Comparison of ENCODE assay signal across 16 mouse cellular contexts in the genomic region with DNA sequence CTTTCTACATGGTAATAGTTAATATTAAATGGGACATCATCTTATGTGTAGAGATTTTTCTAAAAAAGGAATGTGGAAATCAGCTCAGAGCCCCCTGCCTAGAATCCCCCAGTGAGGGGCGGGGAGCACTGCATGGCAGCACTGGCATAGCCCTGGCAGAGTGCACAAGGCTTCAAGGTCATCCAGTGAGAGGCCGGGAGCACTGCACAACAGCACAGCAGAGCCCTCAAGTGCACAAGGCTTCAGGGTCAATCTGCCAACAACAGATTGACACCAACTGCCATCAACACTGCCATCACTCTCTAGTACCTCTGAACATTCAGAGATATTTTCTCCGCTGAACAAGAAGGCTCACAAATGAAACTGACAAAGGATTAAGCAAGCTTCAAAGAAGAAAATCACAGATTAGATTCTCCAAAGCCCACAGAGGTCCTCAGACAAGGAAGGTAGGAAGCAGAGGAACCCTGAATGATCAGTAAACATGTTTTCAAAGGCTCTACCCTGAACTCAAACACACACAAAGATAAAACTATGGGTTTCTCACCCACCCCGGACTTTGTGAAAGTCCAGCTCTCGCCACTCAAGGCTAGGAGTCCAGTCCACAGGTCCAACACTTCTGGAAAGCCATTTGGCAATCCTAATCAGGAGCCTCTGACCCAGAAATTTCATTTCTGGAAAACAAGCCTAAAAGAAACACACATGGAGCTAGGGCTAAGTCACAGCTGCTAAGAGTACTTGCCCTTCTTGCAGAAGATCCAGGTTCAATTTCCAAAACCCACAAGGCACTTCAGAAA. TPM values are rescaled to one million over a fixed set of nuclear protein-coding genes. Genes with fewer than 3 reads are reported as not detected.
DNase-seq lines count a peak whose midpoint lies in the region; ATAC-seq and TF ChIP-seq lines count a peak whose summit lies in the region.
"Had no signal": no experiment of that assay in that cellular context is flagged by ENCODE, and none has a peak within 500 bp of the region (broad histone marks: within the 10 kb centered on the region; RNA-seq: fewer than 3 reads in every experiment).

No protein-coding gene starts in this region.

- H3K4me3 ChIP-seq in kidney, embryonic 15.5 days (replicated peaks), result no peak overlapping the region
- no peak overlapping the region for H3K4me3 ChIP-seq in heart, embryonic 15.5 days
- no peak overlapping the region for H3K4me3 ChIP-seq in liver, postnatal 0 days (ENCODE audit: low read depth, low read length)
- H3K4me3 ChIP-seq in hindbrain, postnatal 0 days (ENCODE audit: low read length), result no peak overlapping the region
- H3K4me3 ChIP-seq: forebrain, embryonic 15.5 days had no signal

- peak; percentile 84 for TF ChIP-seq EP300 in liver, postnatal 0 days (IDR thresholded peaks at IDR 0.05; ENCODE audit: low read depth)

- peak; percentile 91 for DNase-seq in heart, adult 11 months
- no peak for DNase-seq in heart, postnatal 10 days
- peak; percentile 74 for DNase-seq in kidney, adult 9 months
- DNase-seq in liver, postnatal 0 days, result peak; percentile 46
- DNase-seq in frontal cortex, adult 2 months (ENCODE audit: extremely low spot score in 1 of 2, low spot score in 1 of 2), result no peak
- no peak for DNase-seq in hindbrain, postnatal 0 days (ENCODE audit: low spot score)
- DNase-seq: gastrocnemius, postnatal 14 days; lung, adult 2 months; right cerebral cortex, postnatal 25 days; thymus, postnatal 25 days had no signal

- no peak overlapping the region for H3K9ac ChIP-seq in kidney, embryonic 15.5 days
- no peak overlapping the region for H3K9ac ChIP-seq in heart, embryonic 15.5 days
- no peak overlapping the region; the same call in 1 of the 2 replicates for H3K9ac ChIP-seq in liver, postnatal 0 days (replicated peaks)
- H3K9ac ChIP-seq in hindbrain, postnatal 0 days (replicated peaks; ENCODE audit: low read length), result no peak overlapping the region
- H3K9ac ChIP-seq: forebrain, embryonic 15.5 days; hindbrain, embryonic 14.5 days had no signal

- H3K27ac ChIP-seq in kidney, embryonic 15.5 days, result no peak overlapping the region
- peak overlapping the region; percentile 49 for H3K27ac ChIP-seq in heart, embryonic 15.5 days
- peak overlapping the region; percentile 95 for H3K27ac ChIP-seq in liver, postnatal 0 days (ENCODE audit: low read depth)
- H3K27ac ChIP-seq in hindbrain, postnatal 0 days, result no peak overlapping the region
- H3K27ac ChIP-seq: forebrain, embryonic 15.5 days; hindbrain, embryonic 14.5 days had no signal

- H3K36me3 ChIP-seq in kidney, embryonic 15.5 days, result peaks cover 45% of the 10 kb centered on the region
- H3K36me3 ChIP-seq in heart, embryonic 15.5 days, result peaks cover 25% of the 10 kb centered on the region
- H3K36me3 ChIP-seq in liver, postnatal 0 days (replicated peaks; ENCODE audit: insufficient read depth, low read length), result peaks cover 27% of the 10 kb centered on the region
- H3K36me3 ChIP-seq in hindbrain, postnatal 0 days (ENCODE audit: insufficient read depth, low read length), result peaks cover 9% of the 10 kb centered on the region; the same call in 1 of the 2 replicates
- H3K36me3 ChIP-seq: G1E had no signal

- no peak for ATAC-seq in kidney, embryonic 15.5 days (replicated peaks; ENCODE audit: low FRiP score)
- ATAC-seq in heart, embryonic 15.5 days (replicated peaks; ENCODE audit: insufficient number of reproducible peaks, insufficient read depth, low FRiP score, low read depth), result 0 out of 2 replicates have a peak, but pooled peaks have one; percentile 58
- peak; percentile 92 for ATAC-seq in liver, postnatal 0 days
- no peak for ATAC-seq in hindbrain, postnatal 0 days
- ATAC-seq: forebrain, embryonic 15.5 days; midbrain, embryonic 16.5 days had no signal

- no peak for TF ChIP-seq CTCF in liver, postnatal 0 days (IDR thresholded peaks at IDR 0.05; ENCODE audit: low read depth)
- TF ChIP-seq CTCF in hindbrain, postnatal 0 days (IDR thresholded peaks at IDR 0.05; ENCODE audit: low read depth), result no peak

- 83% methylated on average over 5 of the region's 5 CpGs for WGBS in kidney, embryonic 15.5 days
- WGBS in heart, embryonic 15.5 days, result 64% methylated on average over 5 of the region's 5 CpGs
- WGBS in liver, postnatal 0 days (ENCODE audit: insufficient replicate concordance), result 64% methylated on average over 5 of the region's 5 CpGs
- WGBS in hindbrain, postnatal 0 days, result 90% methylated on average over 5 of the region's 5 CpGs

- no peaks in the 10 kb centered on the region for H3K27me3 ChIP-seq in kidney, embryonic 15.5 days
- H3K27me3 ChIP-seq in heart, embryonic 15.5 days, result no peaks in the 10 kb centered on the region
- no peaks in the 10 kb centered on the region for H3K27me3 ChIP-seq in liver, postnatal 0 days (ENCODE audit: insufficient read depth, low read length)
- no peaks in the 10 kb centered on the region for H3K27me3 ChIP-seq in hindbrain, postnatal 0 days (ENCODE audit: insufficient read depth, low read length)
- H3K27me3 ChIP-seq: forebrain, embryonic 15.5 days had no signal

- H3K4me1 ChIP-seq in kidney, embryonic 15.5 days, result 0 out of 2 replicates have a peak, but pooled peaks cover 6% of the 10 kb centered on the region
- H3K4me1 ChIP-seq in heart, embryonic 15.5 days (replicated peaks), result peaks cover 17% of the 10 kb centered on the region
- peaks cover 35% of the 10 kb centered on the region for H3K4me1 ChIP-seq in liver, postnatal 0 days (ENCODE audit: insufficient read depth)
- no peaks in the 10 kb centered on the region for H3K4me1 ChIP-seq in hindbrain, postnatal 0 days (ENCODE audit: insufficient read depth, low read length)

- no peaks in the 10 kb centered on the region for H3K9me3 ChIP-seq in kidney, embryonic 15.5 days (replicated peaks)
- no peaks in the 10 kb centered on the region for H3K9me3 ChIP-seq in heart, embryonic 15.5 days (replicated peaks)
- no peaks in the 10 kb centered on the region for H3K9me3 ChIP-seq in liver, postnatal 0 days (ENCODE audit: low read length)
- H3K9me3 ChIP-seq in hindbrain, postnatal 0 days (ENCODE audit: low read length), result no peaks in the 10 kb centered on the region
- H3K9me3 ChIP-seq: forebrain, embryonic 15.5 days; G1E had no signal

- intact Hi-C loops in heart, postnatal 10 days (cut with DNase I), result no loop called here

- H3K4me2 ChIP-seq in kidney, embryonic 15.5 days, result no peak overlapping the region
- H3K4me2 ChIP-seq in heart, embryonic 15.5 days, result no peak overlapping the region
- H3K4me2 ChIP-seq in liver, postnatal 0 days (ENCODE audit: low read depth, low read length), result no peak overlapping the region
- H3K4me2 ChIP-seq in hindbrain, postnatal 0 days (ENCODE audit: low read depth, low read length), result no peak overlapping the region
- H3K4me2 ChIP-seq: forebrain, embryonic 15.5 days; hindbrain, embryonic 14.5 days had no signal

RNA-seq across cellular contexts. Expression of a gene that starts 23.1 kb away (rescaled TPM):
- 100 to 1,000 TPM; 129 to 144 TPM for total RNA-seq in heart, postnatal 10 days (2021)
- 35.5 and 36.5 TPM in 2 replicates for polyA plus RNA-seq in kidney, embryonic 15.5 days (2015; fragmentation: Nextera tagmentation; extraction: Ambion mirVana)
- 50.5 and 58.4 TPM in 2 replicates for polyA plus RNA-seq in heart, embryonic 15.5 days (2015; fragmentation: Nextera tagmentation; extraction: Ambion mirVana)
- polyA plus RNA-seq in liver, postnatal 0 days (2015; fragmentation: Nextera tagmentation; extraction: Ambion mirVana), result 28.9 and 31.3 TPM in 2 replicates
- polyA plus RNA-seq in frontal cortex, adult 2 months (2012; rRNA removed), result 16.2 and 17.3 TPM in 2 replicates
- total RNA-seq in hindbrain, postnatal 0 days (2014; rRNA removed), result 46.9 and 69.9 TPM in 2 replicates
- polyA plus RNA-seq in hindbrain, postnatal 0 days (2015; fragmentation: Nextera tagmentation; extraction: Ambion mirVana), result 31.1 and 34.0 TPM in 2 replicates

Comparison
In these comparisons a context has a peak if more than half of its experiments do, and no peak if none do; other contexts are left out.
1. DNase-seq: peak in heart, adult 11 months (single experiment), kidney, adult 9 months (single experiment) and liver, postnatal 0 days (single experiment); none in heart, postnatal 10 days (0 of 2), frontal cortex, adult 2 months (0 of 2) and hindbrain, postnatal 0 days (single experiment).
2. ATAC-seq: peak in heart, embryonic 15.5 days (single experiment) and liver, postnatal 0 days (single experiment); none in kidney, embryonic 15.5 days (single experiment) and hindbrain, postnatal 0 days (single experiment).
3. H3K27ac ChIP-seq: peak in heart, embryonic 15.5 days (single experiment) and liver, postnatal 0 days (single experiment); none in kidney, embryonic 15.5 days (single experiment) and hindbrain, postnatal 0 days (single experiment).